Mouse (Mus musculus) left cerebral cortex, postnatal 4 days (tissue): ENCODE measurements around the gene Minos1. TPM values are rescaled to one million over a fixed set of nuclear protein-coding genes. Genes with fewer than 3 reads are reported as not detected.

Source experiments
- DNase-seq: peaks from one replicate; pipeline ENCODE4 v3.0.0-alpha.2; 2022
- intact Hi-C: fragments of 180-260 bp; cut with DNase I; formaldehyde crosslinking; loops from one replicate; pipeline ENCODE4 v1.15.1; 2025
- total RNA-seq, 2 experiments: library from RNA; stranded (reverse); gene quantifications; 2 replicates each; pipeline ENCODE4 v1.2.3; 2021

The Minos1 gene
- 100 to 1,000 TPM; 184 TPM for total RNA-seq

- DNase-seq: peak; percentile 98
- intact Hi-C loops: no loop called here
Measured at GRCm38 (mm10) chr4:139130701-139131549, at the start of gene Minos1. Gene Minos1, minus strand, starts transcription at chr4:139131113.

- no peak for DNase-seq
- intact Hi-C loops: no loop called here
Measured at GRCm38 (mm10) chr4:139179731-139180625, 49.1 kb upstream of the Minos1 start.

GRCm38 (mm10) chr4:139179218-139179617, 48.3 kb upstream of the Minos1 start:
- intact Hi-C loops: no loop called here
- DNase-seq: no peak

- intact Hi-C loops: no loop called here
- no peak for DNase-seq
Measured at GRCm38 (mm10) chr4:139178377-139178776, 47.5 kb upstream of the Minos1 start.

- intact Hi-C loops: no loop called here
- no peak for DNase-seq
Measured at GRCm38 (mm10) chr4:139177921-139178320, 47.0 kb upstream of the Minos1 start.

GRCm38 (mm10) chr4:139176023-139176422, 45.1 kb upstream of the Minos1 start:
- no peak for DNase-seq
- intact Hi-C loops: no loop called here

GRCm38 (mm10) chr4:139175061-139175971, 44.4 kb upstream of the Minos1 start:
- intact Hi-C loops: no loop called here
- DNase-seq: no peak

- no peak for DNase-seq
- intact Hi-C loops: no loop called here
Measured at GRCm38 (mm10) chr4:139169748-139170279, 38.9 kb upstream of the Minos1 start.

- intact Hi-C loops: no loop called here
- no peak for DNase-seq
Measured at GRCm38 (mm10) chr4:139168985-139169747, 38.3 kb upstream of the Minos1 start.

GRCm38 (mm10) chr4:139167107-139167506, 36.2 kb upstream of the Minos1 start:
- DNase-seq: no peak
- intact Hi-C loops: no loop called here

- intact Hi-C loops: no loop called here
- DNase-seq: no peak
Measured at GRCm38 (mm10) chr4:139166244-139166643, 35.3 kb upstream of the Minos1 start.

- intact Hi-C loops: no loop called here
Measured at GRCm38 (mm10) chr4:139165259-139165658, 34.3 kb upstream of the Minos1 start.

GRCm38 (mm10) chr4:139164082-139164481, 33.2 kb upstream of the Minos1 start:
- DNase-seq: no peak
- intact Hi-C loops: no loop called here

More at GRCm38 (mm10) chr4:139165259-139165658, 34.3 kb upstream of the Minos1 start:
- no peak for DNase-seq

- no peak for DNase-seq
- intact Hi-C loops: no loop called here
Measured at GRCm38 (mm10) chr4:139161076-139161475, 30.2 kb upstream of the Minos1 start.

- intact Hi-C loops: no loop called here
- no peak for DNase-seq
Measured at GRCm38 (mm10) chr4:139158350-139158749, 27.4 kb upstream of the Minos1 start.

GRCm38 (mm10) chr4:139156538-139156937, 25.6 kb upstream of the Minos1 start:
- intact Hi-C loops: no loop called here
- no peak for DNase-seq

GRCm38 (mm10) chr4:139154576-139155307, 23.8 kb upstream of the Minos1 start:
- intact Hi-C loops: no loop called here
- no peak for DNase-seq

- DNase-seq: no peak
- intact Hi-C loops: no loop called here
Measured at GRCm38 (mm10) chr4:139151370-139151769, 20.5 kb upstream of the Minos1 start.

- intact Hi-C loops: no loop called here
- no peak for DNase-seq
Measured at GRCm38 (mm10) chr4:139146760-139147159, 15.8 kb upstream of the Minos1 start.
